Mouse (Mus musculus) midbrain, postnatal 0 days (tissue): ENCODE data around the gene Pnmal2. TPM values are rescaled to one million over a fixed set of nuclear protein-coding genes. Genes with fewer than 3 reads are reported as not detected.

Source experiments
- ATAC-seq: fragments of 200-750 bp; cut with Nextera tagmentation; 2 replicates; pipeline ENCODE4 v1.8.0; 2017; ENCODE audit warnings: moderate number of reproducible peaks, mild to moderate bottlenecking, moderate TSS enrichment, moderate library complexity; ENCODE audit not compliant: low FRiP score
- DNase-seq: peaks from one replicate; pipeline ENCODE4 v3.0.0-alpha.2; 2015; ENCODE audit warnings: low spot score
- H3K27ac ChIP-seq: fragments of 300-500 bp; sonication (generic); 2 replicates; pipeline ENCODE4 v1.5.1; 2014; ENCODE audit warnings: low read depth, mild to moderate bottlenecking, low read length, mixed read lengths
- H3K27me3 ChIP-seq: fragments of 300-500 bp; sonication (generic); 2 replicates; pipeline ENCODE4 v1.6.1; 2014; ENCODE audit warnings: low read length, control low read depth, mixed read lengths; ENCODE audit not compliant: insufficient read depth
- H3K36me3 ChIP-seq: fragments of 300-500 bp; sonication (generic); 2 replicates; pipeline ENCODE4 v1.6.1; 2014; ENCODE audit warnings: low read length, control low read depth, mixed read lengths; ENCODE audit not compliant: insufficient read depth
- H3K4me1 ChIP-seq: fragments of 300-500 bp; sonication (generic); 2 replicates; pipeline ENCODE4 v1.6.1; 2014; ENCODE audit warnings: mild to moderate bottlenecking, control low read depth, antibody characterized with exemption, low read length, mixed read lengths; ENCODE audit not compliant: insufficient read depth
- H3K4me2 ChIP-seq: fragments of 300-500 bp; sonication (generic); 2 replicates; pipeline ENCODE4 v1.6.1; 2014; ENCODE audit warnings: low read depth, mild to moderate bottlenecking, low read length, mixed read lengths; ENCODE audit not compliant: poor library complexity, severe bottlenecking
- H3K4me3 ChIP-seq: fragments of 300-500 bp; sonication (generic); 2 replicates; pipeline ENCODE4 v1.5.1; 2014; ENCODE audit warnings: low read depth, mild to moderate bottlenecking, low read length, moderate library complexity
- H3K9ac ChIP-seq: fragments of 300-500 bp; sonication (generic); replicated peaks from 2 replicates; pipeline ENCODE4 v1.6.1; 2014; ENCODE audit warnings: mild to moderate bottlenecking, low read length, moderate library complexity, mixed read lengths; ENCODE audit not compliant: poor library complexity, severe bottlenecking
- H3K9me3 ChIP-seq: fragments of 300-500 bp; sonication (generic); 2 replicates; pipeline ENCODE4 v1.6.1; 2016; ENCODE audit warnings: low read length, control low read depth
- CTCF ChIP-seq: IDR thresholded peaks from 2 replicates; pipeline ENCODE4 v1.5.1; 2016; ENCODE audit warnings: antibody characterized with exemption, mild to moderate bottlenecking
- WGBS: fragments of 180-500 bp; shearing (Covaris S2); extraction: QIAGEN DNeasy Blood & Tissue Kit; methylation state at CpG from one replicate; pipeline ENCODE4 v1.1.7; 2014; 5-methylcytosine and 5-hydroxymethylcytosine counted together
- polyA plus RNA-seq: library from polyadenylated mRNA; unstranded; fragments of >200 nt; fragmentation: Nextera tagmentation; extraction: Ambion mirVana; gene quantifications from 2 replicates; pipeline ENCODE4 v1.2.1, GENCODE M21; 2015
- total RNA-seq: library from RNA; depleted of rRNA; stranded (reverse); fragments of >200 nt; gene quantifications from 2 replicates; pipeline ENCODE4 v1.2.3, GENCODE M21; 2014

Pnmal2 gene
- total and polyA plus RNA-seq, 2 experiments from 2014 or later: 155 to 187 TPM

GRCm38 (mm10) chr7:16956410-16957265 is 12.2 kb downstream of the Pnmal2 start:
- Histone ChIP-seq H3K27ac (peak overlapping the region; percentile 88), H3K27me3 (no peaks in the 10 kb centered on the region), H3K9ac (0 out of 2 replicates have a peak overlapping the region, but pooled peaks have one; percentile 3), H3K4me1 (peaks cover 15% of the 10 kb centered on the region), H3K4me3 (no peak overlapping the region), H3K9me3 (no peaks in the 10 kb centered on the region), H3K4me2 (0 out of 2 replicates have a peak overlapping the region, but pooled peaks have one; percentile 24), H3K36me3 (no peaks in the 10 kb centered on the region)
- ATAC-seq: peak; percentile 63
- WGBS: 21% methylated on average over 15 of the region's 15 CpGs
- TF ChIP-seq CTCF: no peak
- DNase-seq: peak; percentile 84

GRCm38 (mm10) chr7:16959539-16960187 is 15.2 kb downstream of the Pnmal2 start, which contains the start of gene Pnmal1:
Pnmal1 (plus strand) TSS chr7:16959679.
- 2% methylated on average over 17 of the region's 17 CpGs for WGBS
- peak; percentile 98 for DNase-seq
- peaks cover 15% of the 10 kb centered on the region for H3K4me1 ChIP-seq

GRCm38 (mm10) chr7:16961678-16962077 is 17.2 kb downstream of the Pnmal2 start:
- H3K4me1 ChIP-seq: peaks cover 15% of the 10 kb centered on the region

More at GRCm38 (mm10) chr7:16959539-16960187, 15.2 kb downstream of the Pnmal2 start, which contains the start of gene Pnmal1:
- H3K27me3 ChIP-seq: no peaks in the 10 kb centered on the region
- peak; percentile 90 for ATAC-seq
- H3K4me2 ChIP-seq: peak within 1 kb of the TSS; percentile 74
- H3K9ac ChIP-seq: peak within 1 kb of the TSS; percentile 66
- peak within 1 kb of the TSS; percentile 91 for H3K27ac ChIP-seq
- TF ChIP-seq CTCF: no peak
- H3K4me3 ChIP-seq: peak within 1 kb of the TSS; percentile 42
- no peaks in the 10 kb centered on the region for H3K36me3 ChIP-seq
- no peaks in the 10 kb centered on the region for H3K9me3 ChIP-seq

GRCm38 (mm10) chr7:16968414-16968813 is 23.9 kb downstream of the Pnmal2 start:
- no peak overlapping the region for H3K9ac ChIP-seq
- no peak for TF ChIP-seq CTCF
- H3K4me2 ChIP-seq: no peak overlapping the region
- H3K4me3 ChIP-seq: no peak overlapping the region
- H3K4me1 ChIP-seq: no peaks in the 10 kb centered on the region
- no peak for DNase-seq
- ATAC-seq: no peak
- 90% methylated on average over 6 of the region's 6 CpGs for WGBS
- H3K9me3 ChIP-seq: no peaks in the 10 kb centered on the region
- no peaks in the 10 kb centered on the region for H3K36me3 ChIP-seq
- no peak overlapping the region for H3K27ac ChIP-seq
- H3K27me3 ChIP-seq: no peaks in the 10 kb centered on the region

More at GRCm38 (mm10) chr7:16961678-16962077, 17.2 kb downstream of the Pnmal2 start:
- no peak for TF ChIP-seq CTCF
- no peaks in the 10 kb centered on the region for H3K36me3 ChIP-seq
- H3K9me3 ChIP-seq: no peaks in the 10 kb centered on the region
- ATAC-seq (no peak), DNase-seq (no peak)
- no peak overlapping the region for H3K27ac ChIP-seq
- H3K4me2 ChIP-seq: no peak overlapping the region
- WGBS: 86% methylated on average over 5 of the region's 5 CpGs
- no peak overlapping the region for H3K4me3 ChIP-seq
- no peak overlapping the region for H3K9ac ChIP-seq
- H3K27me3 ChIP-seq: no peaks in the 10 kb centered on the region

- ATAC-seq: no peak
- no peak for DNase-seq
Measured at GRCm38 (mm10) chr7:16971160-16971559, 26.7 kb downstream of the Pnmal2 start.

GRCm38 (mm10) chr7:16974018-16974417 is 29.5 kb downstream of the Pnmal2 start:
- Histone ChIP-seq H3K27ac (no peak overlapping the region), H3K27me3 (no peaks in the 10 kb centered on the region), H3K4me1 (no peaks in the 10 kb centered on the region), H3K9me3 (no peaks in the 10 kb centered on the region), H3K36me3 (no peaks in the 10 kb centered on the region), H3K4me3 (no peak overlapping the region), H3K9ac (no peak overlapping the region), H3K4me2 (no peak overlapping the region)
- TF ChIP-seq CTCF: no peak
- ATAC-seq: 0 out of 2 replicates have a peak, but pooled peaks have one; percentile 49
- WGBS: 55% methylated on average over 6 of the region's 6 CpGs
- peak; percentile 60 for DNase-seq

More at GRCm38 (mm10) chr7:16971160-16971559, 26.7 kb downstream of the Pnmal2 start:
- TF ChIP-seq CTCF: no peak
- Histone ChIP-seq H3K9ac (no peak overlapping the region), H3K4me2 (no peak overlapping the region), H3K36me3 (no peaks in the 10 kb centered on the region), H3K27me3 (no peaks in the 10 kb centered on the region), H3K4me3 (no peak overlapping the region), H3K9me3 (no peaks in the 10 kb centered on the region), H3K4me1 (no peaks in the 10 kb centered on the region), H3K27ac (no peak overlapping the region)
- WGBS: 84% methylated on average over 3 of the region's 3 CpGs
